Mouse (Mus musculus) brain, embryonic 14.5 days (tissue): ENCODE measurements around the gene Sdr9c7.

ENCODE experiments used
- CTCF ChIP-seq: fragments of 200-500 bp; IDR thresholded peaks from 2 replicates; pipeline ENCODE4 v1.5.1; 2012; ENCODE audit warnings: inconsistent platforms, mild to moderate bottlenecking, moderate library complexity, borderline replicate concordance; ENCODE audit not compliant: insufficient read depth, insufficient read length; ENCODE audit errors: extremely low read depth
- POLR2A ChIP-seq: fragments of 200-500 bp; IDR thresholded peaks from 2 replicates; pipeline ENCODE4 v1.6.1; 2012; ENCODE audit warnings: mild to moderate bottlenecking, inconsistent platforms, borderline replicate concordance; ENCODE audit not compliant: poor library complexity, insufficient read depth, insufficient read length, severe bottlenecking; ENCODE audit errors: extremely low read depth

- TF ChIP-seq CTCF, result no peak
- TF ChIP-seq POLR2A, result no peak
Measured at GRCm38 (mm10) chr10:127923024-127923423, 24.7 kb downstream of the Sdr9c7 start.
